Mouse (Mus musculus): Measurements from ENCODE around the gene Tmed10.

The Tmed10 gene

GRCm38 (mm10) chr12:85330153-85330552 lies 44.5 kb downstream of the Tmed10 start:
- DNase-seq (ENCODE audit: low spot score in 2 of 2) = no peak

- DNase-seq (ENCODE audit: low spot score in 2 of 2) = no peak
These were observed 66.0 kb downstream of the Tmed10 start for GRCm38 (mm10) chr12:85308651-85309050.

- DNase-seq (ENCODE audit: low spot score in 2 of 2) = peak; percentile 81 to 83
These were observed 69.3 kb downstream of the Tmed10 start for GRCm38 (mm10) chr12:85305247-85305892.

- DNase-seq (ENCODE audit: low spot score in 2 of 2) = no peak
These were observed 69.9 kb downstream of the Tmed10 start for GRCm38 (mm10) chr12:85304725-85305124.

GRCm38 (mm10) chr12:85303256-85303655 lies 71.4 kb downstream of the Tmed10 start:
- DNase-seq (ENCODE audit: low spot score in 2 of 2) = no peak

GRCm38 (mm10) chr12:85298835-85299180 lies 75.8 kb downstream of the Tmed10 start:
- DNase-seq (ENCODE audit: low spot score in 2 of 2) = no peak

GRCm38 (mm10) chr12:85298127-85298834 lies 76.4 kb downstream of the Tmed10 start:
- no peak for DNase-seq (ENCODE audit: low spot score in 2 of 2)

- DNase-seq (ENCODE audit: low spot score in 2 of 2) = no peak
These were observed 77.2 kb downstream of the Tmed10 start for GRCm38 (mm10) chr12:85297345-85297997.

- no peak for DNase-seq (ENCODE audit: low spot score in 2 of 2)
These were observed 77.7 kb downstream of the Tmed10 start for GRCm38 (mm10) chr12:85296915-85297314.

- no peak for DNase-seq (ENCODE audit: low spot score in 2 of 2)
These were observed 79.1 kb downstream of the Tmed10 start for GRCm38 (mm10) chr12:85295506-85295905.

GRCm38 (mm10) chr12:85292906-85293305 lies 81.7 kb downstream of the Tmed10 start:
- DNase-seq (ENCODE audit: low spot score in 2 of 2) = no peak

- DNase-seq (ENCODE audit: low spot score in 2 of 2) = no peak
These were observed 82.4 kb downstream of the Tmed10 start for GRCm38 (mm10) chr12:85292288-85292687.

- no peak for DNase-seq (ENCODE audit: low spot score in 2 of 2)
These were observed 83.1 kb downstream of the Tmed10 start for GRCm38 (mm10) chr12:85291541-85291940.

GRCm38 (mm10) chr12:85290633-85291032 lies 84.0 kb downstream of the Tmed10 start:
- DNase-seq (ENCODE audit: low spot score in 2 of 2) = no peak

Measured in urinary bladder, postnatal 36 days (tissue).